Mouse (Mus musculus) bone marrow, adult 2 months (tissue): Measurements from ENCODE around the gene Drc3.

ENCODE experiments used
- CTCF ChIP-seq: fragments of 200-500 bp; IDR thresholded peaks from 2 replicates; pipeline ENCODE4 v1.5.1; 2011; ENCODE audit warnings: low read length, control low read depth; ENCODE audit not compliant: control insufficient read depth, insufficient read depth
- POLR2A ChIP-seq: fragments of 200-500 bp; IDR thresholded peaks from 2 replicates; pipeline ENCODE4 v1.6.1; 2011; ENCODE audit warnings: low read depth, mild to moderate bottlenecking, control low read depth, low read length, borderline replicate concordance; ENCODE audit not compliant: control insufficient read depth

DNA sequence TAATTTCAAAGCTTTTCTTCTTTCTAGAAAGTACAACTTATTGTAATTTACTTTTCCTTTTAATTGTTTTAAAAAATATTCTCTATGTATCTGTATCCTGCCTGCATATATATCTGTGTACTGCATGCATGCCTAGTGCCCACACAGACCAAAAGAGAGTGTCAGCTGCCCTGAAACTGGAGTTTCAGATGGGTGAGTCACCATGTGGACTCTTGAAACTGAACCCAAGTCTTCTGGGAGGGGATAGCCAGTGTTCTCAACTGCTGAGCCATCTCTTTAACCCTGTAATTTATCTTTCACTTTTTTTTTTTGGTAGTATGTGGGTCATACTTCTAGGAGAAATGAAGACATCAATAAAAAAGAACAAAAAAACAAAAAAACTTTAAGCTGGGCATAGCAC lies 29.4 kb upstream of the Drc3 start:
- TF ChIP-seq CTCF, result no peak
- TF ChIP-seq POLR2A, result no peak
